Mouse (Mus musculus) adrenal gland, postnatal 14 days (tissue): ENCODE data around the gene Phf21b. TPM values are rescaled to one million over a fixed set of nuclear protein-coding genes. Genes with fewer than 3 reads are reported as not detected.
A peak's percentile ranks its signal among the peaks of the same experiment; 100 is the strongest.
"Not testable (repeated sequence)": the region's sequence is repeated elsewhere in the genome, so short reads cannot be mapped to it uniquely, and the experiment has no call there.

Experiments used
- DNase-seq: peaks from one replicate; pipeline ENCODE4 v3.0.0; 2021; ENCODE audit warnings: mixed read lengths
- total RNA-seq: library from RNA; stranded (reverse); gene quantifications from 2 replicates; pipeline ENCODE4 v1.2.3, GENCODE M21; 2021

The Phf21b gene
- total RNA-seq, 1 experiment from 2014 or later, result 2.3 TPM

- DNase-seq, result no peak
Measured at GRCm38 (mm10) chr15:84775421-84776174, 80.3 kb downstream of the Phf21b start.

GRCm38 (mm10) chr15:84772191-84773111 is 83.4 kb downstream of the Phf21b start:
- peak; percentile 63 for DNase-seq

GRCm38 (mm10) chr15:84769641-84770341 is 86.1 kb downstream of the Phf21b start:
- no peak for DNase-seq

- not testable (repeated sequence) for DNase-seq
Measured at GRCm38 (mm10) chr15:84768531-84768930, 87.3 kb downstream of the Phf21b start.

- peak; percentile 59 for DNase-seq
Measured at GRCm38 (mm10) chr15:84766621-84767020, 89.2 kb downstream of the Phf21b start.

GRCm38 (mm10) chr15:84763423-84763812 is 92.4 kb downstream of the Phf21b start:
- DNase-seq, result no peak

GRCm38 (mm10) chr15:84762712-84763422 is 93.0 kb downstream of the Phf21b start:
- DNase-seq, result no peak

GRCm38 (mm10) chr15:84758493-84758892 is 97.4 kb downstream of the Phf21b start:
- peak; percentile 68 for DNase-seq

- no peak for DNase-seq
Measured at GRCm38 (mm10) chr15:84756426-84756825, 99.4 kb downstream of the Phf21b start.

GRCm38 (mm10) chr15:84754987-84755386 is 100.9 kb downstream of the Phf21b start:
- DNase-seq, result peak; percentile 86

- no peak for DNase-seq
Measured at GRCm38 (mm10) chr15:84745831-84746230, 110.0 kb downstream of the Phf21b start.

- DNase-seq, result no peak
Measured at GRCm38 (mm10) chr15:84744308-84744707, 111.5 kb downstream of the Phf21b start.

- no peak for DNase-seq
Measured at GRCm38 (mm10) chr15:84743347-84743746, 112.5 kb downstream of the Phf21b start.

- no peak for DNase-seq
Measured at GRCm38 (mm10) chr15:84741573-84741972, 114.3 kb downstream of the Phf21b start.

- no peak for DNase-seq
Measured at GRCm38 (mm10) chr15:84738246-84738645, 117.6 kb downstream of the Phf21b start.

GRCm38 (mm10) chr15:84736994-84737346 is 118.9 kb downstream of the Phf21b start:
- no peak for DNase-seq

GRCm38 (mm10) chr15:84736346-84736993 is 119.4 kb downstream of the Phf21b start:
- no peak for DNase-seq
